Mouse (Mus musculus): ENCODE data around the gene Asb17. TPM values are rescaled to one million over a fixed set of nuclear protein-coding genes. Genes with fewer than 3 reads are reported as not detected.

The Asb17 gene
- polyA plus RNA-seq, 1 experiment, result not detected

GRCm38 (mm10) chr3:153901904-153902303 is 57.9 kb downstream of the Asb17 start:
- TF ChIP-seq POLR2A (IDR thresholded peaks at IDR 0.05; ENCODE audit: insufficient read depth, low read depth, low read length), result no peak
- TF ChIP-seq CTCF (IDR thresholded peaks at IDR 0.05; ENCODE audit: insufficient read depth, low read depth, low read length), result no peak
- Histone ChIP-seq H3K27ac (ENCODE audit: insufficient read depth, low read depth, low read length) (no peak overlapping the region), H3K4me3 (ENCODE audit: insufficient read depth, low read depth, low read length) (no peak overlapping the region), H3K4me1 (ENCODE audit: control insufficient read depth, insufficient read depth, low read length) (peaks cover 4% of the 10 kb centered on the region; the same call in 1 of the 2 replicates)
- 82% methylated on average over 1 of the region's 1 CpGs for whole genome bisulfite sequencing

GRCm38 (mm10) chr3:153902595-153902994 is 58.6 kb downstream of the Asb17 start:
- WGBS, result 63% methylated on average over 3 of the region's 3 CpGs
- H3K4me3 ChIP-seq (ENCODE audit: insufficient read depth, low read depth, low read length), result no peak overlapping the region

DNA sequence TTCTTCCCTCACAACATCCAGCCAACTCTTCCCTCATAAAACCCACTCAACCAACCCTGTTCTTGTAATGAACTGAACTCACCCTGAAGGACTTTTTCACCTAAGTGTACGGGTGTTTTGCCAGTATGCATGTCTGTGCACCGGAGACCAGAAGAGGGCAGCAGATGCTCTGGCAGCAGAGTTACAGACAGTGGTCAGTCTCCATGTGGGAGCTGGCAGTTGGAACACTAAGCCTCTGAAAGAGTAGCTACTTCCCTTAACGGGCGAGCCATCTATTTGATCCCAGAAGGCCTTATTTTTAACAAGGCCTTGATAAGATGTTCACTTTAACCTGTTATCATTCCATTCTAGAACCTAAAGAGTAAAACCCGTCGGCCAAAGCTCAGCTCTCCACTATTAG is 60.6 kb downstream of the Asb17 start:
- Histone ChIP-seq H3K4me1 (ENCODE audit: control insufficient read depth, insufficient read depth, low read length) (peaks cover 2% of the 10 kb centered on the region; the same call in 1 of the 2 replicates), H3K27ac (ENCODE audit: insufficient read depth, low read depth, low read length) (no peak overlapping the region), H3K4me3 (ENCODE audit: insufficient read depth, low read depth, low read length) (no peak overlapping the region)
- TF ChIP-seq POLR2A (IDR thresholded peaks at IDR 0.05; ENCODE audit: insufficient read depth, low read depth, low read length), result no peak
- TF ChIP-seq CTCF (IDR thresholded peaks at IDR 0.05; ENCODE audit: insufficient read depth, low read depth, low read length), result no peak
- 59% methylated on average over 6 of the region's 6 CpGs for WGBS

More at GRCm38 (mm10) chr3:153902595-153902994, 58.6 kb downstream of the Asb17 start:
- Histone ChIP-seq H3K4me1 (ENCODE audit: control insufficient read depth, insufficient read depth, low read length) (no peaks in the 10 kb centered on the region), H3K27ac (ENCODE audit: insufficient read depth, low read depth, low read length) (no peak overlapping the region)
- TF ChIP-seq POLR2A (IDR thresholded peaks at IDR 0.05; ENCODE audit: insufficient read depth, low read depth, low read length), result no peak
- TF ChIP-seq CTCF (IDR thresholded peaks at IDR 0.05; ENCODE audit: insufficient read depth, low read depth, low read length), result no peak

Other genes starting within 250 kb of the Asb17 start
- gene St6galnac3, start 119.0 kb upstream of the Asb17 start, polyA plus RNA-seq (2012; ENCODE audit: insufficient read depth, insufficient read length, low replicate concordance, missing spikeins), result not detected in 2 replicates
- not detected in 2 replicates for gene Msh4, start 61.9 kb downstream of the Asb17 start, polyA plus RNA-seq (2012; ENCODE audit: insufficient read depth, insufficient read length, low replicate concordance, missing spikeins)
- not detected in 2 replicates for gene Rabggtb, start 68.8 kb downstream of the Asb17 start, polyA plus RNA-seq (2012; ENCODE audit: insufficient read depth, insufficient read length, low replicate concordance, missing spikeins)
- 570 TPM in 1 of 2 replicates, not detected in the other for gene Acadm, start 100.4 kb downstream of the Asb17 start, polyA plus RNA-seq (2012; ENCODE audit: insufficient read depth, insufficient read length, low replicate concordance, missing spikeins)
- gene Slc44a5, start 129.2 kb downstream of the Asb17 start, polyA plus RNA-seq (2012; ENCODE audit: insufficient read depth, insufficient read length, low replicate concordance, missing spikeins), result not detected in 2 replicates